Mouse (Mus musculus): ENCODE results near the gene Prnd.
A peak's percentile ranks its signal among the peaks of the same experiment; 100 is the strongest.

Prnd gene

DNA sequence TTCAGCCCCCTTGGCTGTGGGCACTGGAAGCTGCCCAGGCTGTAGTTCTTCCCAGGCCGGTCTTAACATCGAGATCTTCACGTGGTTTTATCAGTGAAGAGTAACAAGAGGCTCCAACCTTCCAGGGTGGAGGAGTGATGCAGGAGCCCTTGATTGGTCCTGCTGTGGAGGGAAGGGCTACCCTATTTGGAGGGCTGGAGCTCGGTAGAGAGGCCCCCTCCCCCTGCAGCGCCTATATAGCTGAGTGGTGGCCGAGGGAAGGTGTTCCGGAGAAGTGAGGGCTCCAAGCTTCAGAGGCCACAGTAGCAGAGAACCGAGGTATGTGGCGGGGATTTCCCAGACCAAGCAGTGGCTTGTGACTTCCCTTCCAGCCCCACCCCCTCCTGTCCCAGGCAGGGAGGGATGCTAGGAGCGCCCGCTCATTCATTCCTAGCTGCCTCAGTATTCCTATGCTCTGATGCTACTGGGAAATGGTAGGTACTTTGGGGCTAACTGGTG lies at the start of gene Prnd:
Prnd (plus strand) TSS at position 264 of the 498 bp plus-strand sequence.
- peak; percentile 5 for DNase-seq (ENCODE audit: low spot score)

DNA sequence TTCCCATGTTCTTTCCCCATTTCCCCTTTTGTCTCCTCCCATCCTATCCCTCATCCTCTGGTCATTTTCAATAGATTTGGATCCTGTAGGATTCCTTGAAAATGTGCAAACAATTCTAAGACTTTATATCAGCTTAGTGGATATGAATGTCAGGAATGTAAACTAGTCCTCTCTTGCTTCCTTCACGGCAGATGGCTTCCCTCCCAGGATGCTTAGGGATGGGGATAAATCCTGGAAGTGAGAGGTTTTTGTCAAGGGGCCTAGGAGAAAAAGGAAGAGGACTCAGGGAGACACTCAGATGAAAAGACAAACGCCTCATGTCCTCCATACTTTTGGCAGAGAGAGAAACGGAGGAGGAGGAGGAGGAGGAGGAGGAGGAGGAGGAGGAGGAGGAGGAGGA lies 48.2 kb upstream of the Prnd start:
- no peak for DNase-seq (ENCODE audit: low spot score)

DNA sequence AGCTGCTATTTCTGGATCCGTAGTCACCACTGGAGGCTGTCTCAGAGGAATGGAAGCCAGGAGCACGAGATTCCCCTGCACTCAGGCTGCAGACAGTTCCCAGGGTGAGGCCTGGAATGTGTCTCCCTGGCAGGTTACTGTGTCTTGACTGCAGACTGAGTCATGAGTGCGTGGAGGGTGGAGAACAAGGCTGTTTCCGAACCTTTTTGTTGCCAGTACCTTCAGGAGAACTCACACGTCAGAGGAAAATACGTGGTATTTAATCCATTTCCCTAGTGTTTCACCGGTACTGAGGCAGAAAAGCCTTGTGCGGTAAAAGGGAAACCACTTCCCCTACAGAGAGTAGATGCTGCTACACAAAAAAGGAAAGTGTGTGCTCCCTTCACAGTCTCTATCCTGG lies 47.8 kb upstream of the Prnd start:
- no peak for DNase-seq (ENCODE audit: low spot score)

DNA sequence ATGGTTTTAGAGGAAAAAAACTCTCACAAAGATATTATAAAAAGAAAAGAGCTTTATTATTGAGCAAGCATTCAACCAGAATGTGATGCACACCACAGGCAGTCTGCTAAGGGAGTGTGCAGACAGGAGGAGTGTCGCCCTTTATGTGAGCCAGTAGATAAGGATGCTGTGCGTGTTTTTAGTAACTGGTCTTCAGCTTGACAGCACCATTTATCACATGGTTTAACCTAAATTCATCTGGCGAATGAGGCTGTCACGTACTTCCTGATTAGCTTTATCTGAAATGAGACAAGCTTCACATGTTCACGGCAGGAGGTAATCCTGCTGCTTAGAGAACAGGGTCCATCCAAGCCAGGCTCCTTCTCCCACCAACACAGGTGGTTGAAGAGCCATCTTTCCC lies 45.6 kb upstream of the Prnd start:
- no peak for DNase-seq (ENCODE audit: low spot score)

DNA sequence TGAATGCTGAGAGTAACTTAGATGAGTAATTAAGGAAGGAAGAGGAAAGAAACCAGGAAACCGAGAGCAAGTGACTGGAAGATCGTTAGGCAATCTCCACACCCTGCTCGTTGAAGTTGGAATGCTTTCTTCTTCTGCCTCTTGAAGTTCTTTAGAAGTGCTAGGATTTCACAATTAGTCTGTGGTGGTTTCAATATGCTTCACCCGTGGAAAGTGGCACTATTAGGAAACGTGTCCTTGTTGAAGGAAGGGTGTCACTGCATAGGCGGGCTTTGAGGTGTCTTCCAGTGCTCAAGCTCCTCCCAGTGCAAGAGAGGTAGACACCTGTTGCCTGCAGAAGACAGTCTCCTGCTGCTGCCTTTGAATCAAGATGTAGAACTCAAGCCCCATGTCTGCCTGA lies 44.9 kb upstream of the Prnd start:
- DNase-seq (ENCODE audit: low spot score): no peak

DNA sequence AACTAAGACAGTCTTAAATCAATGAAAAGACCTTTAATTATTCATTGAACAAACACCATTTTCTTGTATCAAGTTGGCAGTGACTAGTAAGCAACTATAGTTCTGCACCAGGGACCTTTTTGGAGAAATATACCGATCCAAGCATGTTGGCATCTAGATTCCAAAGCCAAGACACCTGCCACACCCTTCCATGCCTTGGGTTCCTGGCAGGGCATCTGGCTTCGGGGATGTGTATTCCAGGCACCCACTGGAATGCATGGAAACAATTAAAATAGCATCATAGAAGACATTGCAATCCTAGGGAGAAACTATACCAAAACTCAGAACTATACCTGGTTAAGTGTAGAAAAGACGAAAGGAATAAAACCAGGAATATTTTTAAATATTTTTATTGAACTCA lies 44.4 kb upstream of the Prnd start:
- DNase-seq (ENCODE audit: low spot score): no peak

DNA sequence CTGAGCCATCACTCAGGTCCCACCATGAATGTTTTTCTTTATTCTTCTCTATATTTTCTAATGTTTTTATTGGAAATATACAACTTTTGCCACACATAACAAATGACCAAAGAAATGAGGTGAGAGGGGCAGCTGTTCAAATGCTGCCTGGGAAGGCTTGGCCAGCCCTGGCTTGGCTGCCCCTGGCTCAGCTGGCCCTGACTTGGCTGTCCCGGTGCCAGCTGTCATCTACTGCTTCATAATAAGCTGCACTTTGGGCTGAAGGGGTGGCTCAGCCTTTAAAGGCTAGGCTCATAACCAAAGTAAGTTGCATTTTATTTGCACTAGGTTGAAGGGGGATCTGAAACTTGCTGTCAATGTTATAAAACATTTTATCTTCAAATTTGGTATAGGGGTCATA lies 43.8 kb upstream of the Prnd start:
- no peak for DNase-seq (ENCODE audit: low spot score)

DNA sequence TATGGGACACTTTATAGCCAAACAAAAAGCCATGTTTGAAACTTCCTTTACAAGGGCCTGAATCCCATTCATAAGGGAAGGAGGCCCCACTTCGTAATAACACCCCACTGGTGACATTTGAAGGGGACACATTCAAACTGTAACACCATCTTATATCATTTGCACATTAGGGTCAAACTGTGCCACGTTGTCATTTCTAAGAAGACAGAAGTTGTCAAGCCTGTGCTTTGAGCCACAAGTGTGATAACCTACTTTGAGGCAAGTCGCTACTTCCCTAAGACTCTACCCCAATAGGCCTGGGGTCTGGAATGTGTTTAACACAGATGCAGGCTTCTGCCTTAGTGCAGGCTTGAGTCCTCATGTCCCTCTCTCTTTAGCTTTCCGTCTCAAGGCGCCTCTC lies 43.4 kb upstream of the Prnd start:
- DNase-seq (ENCODE audit: low spot score): no peak

DNA sequence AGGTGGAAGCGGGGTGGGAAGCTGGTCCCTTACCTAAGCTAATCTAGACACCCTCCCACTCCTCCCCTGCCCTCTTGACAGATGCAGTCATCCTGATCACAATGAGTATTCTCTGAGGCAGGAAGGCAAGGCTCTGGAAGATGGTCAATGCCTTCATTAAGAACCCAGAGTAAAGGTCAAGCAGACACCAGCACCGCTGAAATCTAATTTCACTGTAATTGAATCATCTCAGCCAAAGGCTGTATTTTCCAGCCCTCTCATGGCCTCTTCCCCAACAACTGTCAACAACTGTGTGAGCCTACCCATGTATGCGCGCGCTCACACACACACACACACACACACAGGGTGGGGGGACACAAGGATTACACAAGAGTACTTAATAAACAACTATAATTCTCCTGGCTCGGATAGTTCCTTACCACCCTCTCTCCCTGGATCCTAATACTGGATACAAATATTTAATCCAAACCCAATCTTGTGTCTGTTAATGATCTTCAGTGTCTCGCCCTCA lies 42.3 kb upstream of the Prnd start:
- no peak for DNase-seq (ENCODE audit: low spot score)

DNA sequence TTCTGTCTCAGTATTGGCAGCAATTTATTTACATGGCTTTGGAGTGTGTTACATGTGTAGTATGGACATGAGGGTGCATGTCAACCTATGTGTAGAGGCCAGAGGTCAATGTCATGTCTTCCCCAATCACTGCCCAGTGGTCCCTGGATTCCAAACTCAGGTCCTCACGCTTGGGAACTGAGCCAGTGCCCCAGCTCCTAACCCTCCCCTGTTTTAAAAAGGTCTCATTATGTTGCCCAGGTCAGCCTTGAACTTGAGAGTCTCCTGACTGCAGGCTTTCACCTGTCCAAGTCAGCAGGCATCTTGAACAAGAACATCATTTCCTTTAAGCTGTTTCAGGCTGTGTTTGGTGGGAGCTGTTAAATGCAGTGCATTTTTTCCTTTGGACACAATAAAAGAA lies 41.8 kb upstream of the Prnd start:
- no peak for DNase-seq (ENCODE audit: low spot score)

DNA sequence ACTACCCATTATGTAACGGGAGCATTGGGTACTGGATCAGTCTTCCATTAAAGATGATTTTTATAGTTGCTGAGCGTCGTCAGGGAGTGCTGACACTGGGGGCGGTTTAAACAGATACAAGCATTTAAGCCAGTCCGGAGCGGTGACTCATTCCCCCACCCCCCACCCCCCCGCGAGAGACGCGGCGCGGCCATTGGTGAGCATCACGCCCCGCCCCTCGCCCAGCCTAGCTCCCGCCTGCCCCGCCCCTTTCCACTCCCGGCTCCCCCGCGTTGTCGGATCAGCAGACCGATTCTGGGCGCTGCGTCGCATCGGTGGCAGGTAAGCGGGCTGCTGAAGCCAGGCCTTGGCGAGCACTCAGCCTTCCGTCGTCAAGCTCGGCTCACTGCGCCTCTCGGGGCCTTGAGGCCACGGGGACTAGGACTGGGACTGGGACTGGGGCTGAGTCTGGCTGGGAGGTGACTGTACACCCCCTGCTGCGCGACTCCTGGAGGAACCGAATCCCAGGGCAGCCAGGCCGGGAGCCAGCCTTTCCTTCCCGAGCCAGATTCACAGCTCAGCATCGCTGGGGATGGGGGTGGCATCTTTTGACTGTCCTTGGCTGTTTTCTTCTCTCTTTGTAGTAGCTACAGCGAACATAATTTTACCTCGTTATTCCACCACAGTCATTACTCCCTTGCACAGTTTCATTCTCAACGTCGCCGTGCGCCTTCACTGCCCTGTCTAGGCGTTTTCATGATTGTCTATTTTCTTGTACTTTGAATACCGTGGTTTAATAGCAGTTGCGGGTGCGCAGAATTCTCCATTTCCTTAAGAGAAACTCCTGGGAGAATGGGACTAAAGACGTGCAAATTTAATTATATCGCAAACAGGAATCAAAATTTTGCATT lies 40.7 kb upstream of the Prnd start, which contains the start of the genes Prnp and Prn:
Prnp (plus strand) TSS at position 246 of the 890 bp plus-strand sequence.
Prn (plus strand) TSS at position 275 of the 890 bp plus-strand sequence.
- peak; percentile 88 for DNase-seq (ENCODE audit: low spot score)

DNA sequence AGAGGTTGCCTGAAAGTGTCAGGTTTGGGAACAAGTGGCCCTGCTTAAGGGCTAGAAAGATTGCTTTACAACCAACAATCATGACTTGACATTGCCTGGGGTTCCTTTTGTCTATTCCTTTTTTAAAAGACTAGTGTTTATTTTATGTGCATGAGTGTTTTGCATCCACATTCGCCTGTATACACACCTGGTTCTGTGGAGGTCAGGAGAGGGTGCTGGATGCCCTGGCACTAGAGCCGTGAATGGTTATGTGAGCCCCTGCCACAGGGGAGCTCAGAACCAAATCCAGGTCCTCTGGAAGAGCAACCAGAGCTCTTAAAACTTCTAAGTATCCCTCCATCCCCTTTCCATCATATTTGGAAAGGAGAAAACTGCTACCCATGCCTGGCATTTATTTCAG lies 39.8 kb upstream of the Prnd start:
- DNase-seq (ENCODE audit: low spot score): no peak

DNA sequence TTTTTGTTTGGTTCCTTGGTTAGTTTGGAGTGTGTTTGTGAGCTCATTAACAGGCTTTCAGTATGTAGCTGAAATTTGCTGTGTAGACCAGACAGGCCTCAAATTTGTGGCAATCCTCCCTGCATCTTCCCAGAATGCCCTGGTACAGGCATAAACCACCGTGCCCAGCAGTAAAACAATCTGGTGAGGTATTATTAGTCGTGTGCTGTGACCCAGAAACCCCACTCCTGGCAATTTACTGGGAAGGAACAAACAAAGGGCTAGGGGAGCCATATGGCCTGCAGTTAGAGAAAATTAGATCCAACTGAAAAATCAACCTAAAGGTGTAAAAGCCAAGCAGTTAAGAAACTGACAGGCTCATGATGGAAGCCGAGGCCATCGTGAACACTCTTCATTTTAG lies 39.3 kb upstream of the Prnd start:
- no peak for DNase-seq (ENCODE audit: low spot score)

DNA sequence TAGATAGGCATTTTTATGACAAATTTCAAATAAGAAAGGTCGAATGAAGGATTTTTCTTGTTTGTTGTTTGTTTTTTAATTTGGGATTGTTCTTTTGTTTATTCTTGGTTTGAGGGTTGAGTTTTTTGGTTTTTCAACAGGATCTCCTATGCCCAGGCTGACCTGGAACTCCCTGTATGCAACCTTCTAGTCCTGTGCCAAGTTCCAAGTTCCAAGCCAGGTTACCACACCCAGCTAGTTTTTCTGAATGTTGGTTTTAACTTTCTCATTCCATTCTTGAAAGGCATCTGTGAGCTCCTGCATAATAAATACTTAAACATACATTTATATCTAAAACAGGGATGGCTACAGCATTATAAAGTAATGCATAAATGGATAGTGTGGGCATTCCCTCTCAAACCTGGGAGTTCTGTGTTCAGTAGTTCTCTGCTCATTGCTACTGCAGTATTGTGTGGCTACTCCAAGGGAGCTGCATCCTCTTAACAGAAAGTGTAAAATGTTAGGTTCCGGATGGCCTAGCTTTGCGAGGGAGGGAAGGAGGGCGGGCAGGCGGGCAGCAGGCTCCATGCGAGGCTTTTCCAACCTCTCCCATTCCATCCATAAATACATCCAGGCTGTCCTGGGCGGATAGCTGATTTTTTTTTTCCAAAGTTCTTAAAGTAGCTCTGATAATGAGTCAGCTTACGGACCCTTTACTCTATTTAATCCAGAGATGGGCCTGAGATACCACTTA lies 38.0 kb upstream of the Prnd start:
- DNase-seq (ENCODE audit: low spot score): no peak

DNA sequence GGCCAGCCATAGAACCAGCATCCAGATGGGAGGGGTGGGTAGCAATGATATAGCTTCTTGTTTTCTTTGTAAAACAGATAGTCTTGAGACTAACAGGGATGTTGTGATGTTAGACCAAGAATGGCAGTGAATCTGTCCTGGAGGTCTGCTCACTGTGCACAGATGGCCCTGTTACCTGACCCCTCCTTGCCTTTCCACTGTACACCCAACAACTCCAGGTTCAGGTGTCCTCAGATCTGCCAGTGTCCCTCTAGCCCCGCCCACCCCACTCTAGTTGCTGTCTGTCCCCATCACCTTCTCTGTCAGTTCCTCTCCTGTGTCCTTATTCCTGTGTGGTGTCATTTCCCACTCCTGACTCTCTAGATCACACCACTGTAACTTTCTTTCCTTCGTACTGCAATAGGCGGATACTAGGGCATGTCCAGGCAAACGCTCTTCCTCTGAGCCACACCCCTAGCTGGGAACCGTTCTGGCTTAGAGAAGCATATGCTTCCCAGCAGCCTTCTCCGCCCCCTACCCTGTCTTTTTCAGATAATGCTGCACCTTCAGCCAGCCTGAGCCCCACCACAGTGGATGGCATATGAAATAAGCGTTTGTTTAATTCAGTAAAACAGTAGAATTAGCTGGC lies 18.3 kb upstream of the Prnd start:
- DNase-seq (ENCODE audit: low spot score): no peak

DNA sequence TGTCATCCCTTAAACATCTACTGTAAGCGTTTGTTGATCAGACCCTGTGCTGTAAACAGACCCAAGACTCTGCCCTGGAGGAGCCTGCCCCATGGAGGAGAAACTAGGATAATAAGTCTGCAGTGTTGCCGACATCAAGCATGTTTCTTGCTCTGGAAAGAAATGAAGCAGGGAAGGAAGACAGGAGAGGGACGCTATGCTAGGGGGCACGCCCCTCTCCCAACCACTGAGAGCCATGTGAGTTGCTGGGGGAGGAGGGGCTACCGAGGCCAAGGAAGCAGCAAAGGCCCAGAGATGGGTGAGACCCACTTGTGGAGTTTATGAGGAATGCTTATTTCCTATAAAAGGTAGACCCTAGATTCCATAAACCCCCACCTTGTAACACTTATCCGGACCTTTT lies 17.6 kb upstream of the Prnd start:
- no peak for DNase-seq (ENCODE audit: low spot score)

DNA sequence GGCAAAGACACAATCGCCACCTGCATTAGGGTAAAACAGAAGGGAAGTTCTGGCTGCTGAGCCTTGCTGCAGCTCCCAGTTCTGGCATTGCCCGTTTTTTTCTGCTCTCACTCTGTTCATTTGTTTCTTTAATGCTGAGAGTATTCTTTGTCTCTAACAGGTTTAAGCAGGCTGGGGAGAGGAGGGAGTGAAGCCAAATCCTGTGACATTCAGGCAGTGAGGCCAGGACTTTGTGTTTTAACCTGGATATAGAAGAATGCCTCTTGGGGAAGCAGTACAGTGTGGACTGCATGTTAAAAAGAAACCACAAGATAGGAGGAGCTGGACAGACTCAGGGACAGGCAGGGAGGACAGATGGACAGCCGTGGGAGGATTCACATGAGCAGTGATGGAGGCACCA lies 17.1 kb upstream of the Prnd start:
- peak; percentile 25 for DNase-seq (ENCODE audit: low spot score)

DNA sequence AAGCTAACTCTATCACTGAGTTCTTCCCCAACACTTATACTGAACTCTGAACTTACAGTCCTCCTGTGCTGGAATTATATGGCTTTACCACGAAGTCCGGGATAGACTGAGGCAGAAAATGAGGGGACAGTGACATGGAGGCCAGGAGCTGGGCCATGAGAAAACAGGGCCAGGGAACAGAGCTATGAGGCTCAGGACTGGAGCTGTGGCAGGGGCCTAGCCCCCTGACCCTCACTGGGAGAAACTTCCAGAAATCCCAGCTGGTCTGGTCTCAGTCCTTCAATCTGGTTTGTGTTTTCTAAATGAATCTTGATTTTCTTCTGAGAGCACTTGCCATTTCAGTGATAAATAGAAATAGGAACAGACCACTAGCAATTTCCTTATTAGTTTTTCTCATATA lies 16.4 kb upstream of the Prnd start:
- no peak for DNase-seq (ENCODE audit: low spot score)

DNA sequence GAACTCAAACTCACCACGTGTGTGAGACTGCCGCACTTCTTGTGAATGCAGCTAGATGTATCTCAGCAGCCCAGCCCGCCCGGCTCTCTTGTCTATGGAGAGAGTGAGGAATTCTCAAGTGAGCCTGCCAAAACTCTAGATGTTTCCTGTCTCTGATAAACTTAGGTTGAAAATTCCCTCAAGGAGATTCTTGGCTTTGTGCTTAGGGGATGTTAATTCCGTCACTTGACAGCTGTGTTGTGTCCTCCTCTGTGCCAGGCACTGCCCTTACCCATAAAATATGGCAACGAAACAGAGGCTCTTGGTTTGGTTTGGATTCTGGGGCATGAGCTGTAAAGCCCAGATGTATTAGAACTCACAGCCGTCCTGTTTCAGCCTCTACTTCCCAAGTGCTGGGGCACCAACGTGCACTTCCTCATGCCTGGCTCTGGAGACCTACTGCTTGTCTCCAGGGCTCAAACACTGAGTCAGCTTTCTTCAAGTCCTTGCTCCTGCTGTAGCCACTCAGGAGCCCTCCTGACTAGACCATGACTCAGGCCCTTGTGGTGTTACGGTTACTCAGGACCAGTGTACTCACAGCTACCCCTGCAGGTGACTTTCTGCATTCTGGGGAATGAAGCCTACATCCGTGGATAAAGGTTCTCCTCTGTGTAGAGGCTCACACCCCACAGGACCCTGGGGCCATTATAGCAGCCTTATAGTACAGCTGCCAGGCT lies 15.1 kb upstream of the Prnd start:
- DNase-seq (ENCODE audit: low spot score): no peak

DNA sequence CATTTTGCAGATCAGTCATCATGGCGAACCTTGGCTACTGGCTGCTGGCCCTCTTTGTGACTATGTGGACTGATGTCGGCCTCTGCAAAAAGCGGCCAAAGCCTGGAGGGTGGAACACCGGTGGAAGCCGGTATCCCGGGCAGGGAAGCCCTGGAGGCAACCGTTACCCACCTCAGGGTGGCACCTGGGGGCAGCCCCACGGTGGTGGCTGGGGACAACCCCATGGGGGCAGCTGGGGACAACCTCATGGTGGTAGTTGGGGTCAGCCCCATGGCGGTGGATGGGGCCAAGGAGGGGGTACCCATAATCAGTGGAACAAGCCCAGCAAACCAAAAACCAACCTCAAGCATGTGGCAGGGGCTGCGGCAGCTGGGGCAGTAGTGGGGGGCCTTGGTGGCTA lies 14.3 kb upstream of the Prnd start:
- no peak for DNase-seq (ENCODE audit: low spot score)

DNA sequence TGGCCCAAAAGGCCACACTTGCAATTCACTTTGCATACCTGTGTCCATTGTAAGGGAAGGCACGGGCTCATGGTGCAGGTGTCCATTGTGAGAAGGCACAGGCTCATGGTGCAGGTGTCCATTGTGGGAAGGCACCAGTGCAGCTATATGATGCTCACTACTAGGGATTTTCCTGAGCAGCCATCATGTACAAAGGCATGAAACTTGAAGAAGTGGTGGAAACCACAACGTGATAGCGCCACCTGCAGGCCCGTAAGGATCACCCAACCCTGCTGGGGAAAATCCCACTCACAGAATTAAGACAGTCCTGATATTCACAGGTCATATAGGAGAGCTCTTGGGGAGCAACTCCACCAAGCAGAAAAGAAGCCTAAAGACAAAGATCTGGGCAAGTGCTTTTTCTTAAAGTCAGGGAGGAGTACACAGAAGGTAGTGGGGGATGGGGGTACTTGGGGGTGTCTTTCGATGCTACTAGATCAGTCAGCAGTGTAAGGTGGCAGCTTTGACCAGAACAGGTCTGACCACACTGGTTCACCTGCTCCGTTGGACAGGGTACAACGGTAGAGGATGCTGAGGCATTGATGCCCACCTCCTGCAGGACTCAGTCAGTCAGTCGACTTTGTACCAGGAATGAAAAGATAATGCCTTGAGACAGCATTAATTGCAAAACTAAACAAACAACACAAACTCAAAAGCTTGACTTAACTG lies 11.1 kb upstream of the Prnd start:
- no peak for DNase-seq (ENCODE audit: low spot score)
